Mouse (Mus musculus) heart, postnatal 14 days (tissue): ENCODE results near the gene Sntg2. TPM values are rescaled to one million over a fixed set of nuclear protein-coding genes. Genes with fewer than 3 reads are reported as not detected.
A peak's percentile ranks its signal among the peaks of the same experiment; 100 is the strongest.

Source experiments
- DNase-seq, 2 experiments: peaks; one replicate each; pipeline ENCODE4 v3.0.0; 2021 to 2022
- intact Hi-C: fragments of 180-260 bp; cut with DNase I; formaldehyde crosslinking; loops from one replicate; pipeline ENCODE4 v1.15.1; 2025
- total RNA-seq, 2 experiments: library from RNA; stranded (reverse); gene quantifications; 2 replicates each; pipeline ENCODE4 v1.2.3; 2021

Gene Sntg2
- total RNA-seq, 2 experiments from 2014 or later: 0.93 to 1.1 TPM

- no peak for DNase-seq
- intact Hi-C loops: no loop called here
These were observed 164.6 kb downstream of the Sntg2 start for GRCm38 (mm10) chr12:30208527-30208926.

- intact Hi-C loops: no loop called here
- DNase-seq: no peak
These were observed 165.1 kb downstream of the Sntg2 start for GRCm38 (mm10) chr12:30208087-30208486.

GRCm38 (mm10) chr12:30204457-30204856 lies 168.7 kb downstream of the Sntg2 start:
- intact Hi-C loops: loop anchor here (5.0 kb wide), 1 partner anchor 163 kb away; no protein-coding TSS in a partner anchor

GRCm38 (mm10) chr12:30202763-30203162 lies 170.4 kb downstream of the Sntg2 start:
- intact Hi-C loops: loop anchor here (5.0 kb wide), 1 partner anchor 165 kb away; no protein-coding TSS in a partner anchor
- no peak for DNase-seq

More at GRCm38 (mm10) chr12:30204457-30204856, 168.7 kb downstream of the Sntg2 start:
- DNase-seq: no peak

GRCm38 (mm10) chr12:30201031-30201430 lies 172.1 kb downstream of the Sntg2 start:
- no peak for DNase-seq
- intact Hi-C loops: loop anchor here (5.0 kb wide), 1 partner anchor 166 kb away; no protein-coding TSS in a partner anchor

GRCm38 (mm10) chr12:30200621-30201020 lies 172.6 kb downstream of the Sntg2 start:
- intact Hi-C loops: loop anchor here (5.0 kb wide), 1 partner anchor 167 kb away; no protein-coding TSS in a partner anchor
- no peak for DNase-seq

- intact Hi-C loops: loop anchor here (5.0 kb wide), 4 partner anchors 67 to 378 kb away; partner anchors contain the start of gene Tpo
- peak; percentile 11 to 44 for DNase-seq
These were observed 173.4 kb downstream of the Sntg2 start for GRCm38 (mm10) chr12:30199735-30200134.

- DNase-seq: no peak
- intact Hi-C loops: loop anchor here (5.0 kb wide), 3 partner anchors 66 to 379 kb away; partner anchors contain the start of gene Tpo
These were observed 174.9 kb downstream of the Sntg2 start for GRCm38 (mm10) chr12:30198250-30198649.

- intact Hi-C loops: no loop called here
These were observed 191.5 kb downstream of the Sntg2 start for GRCm38 (mm10) chr12:30181721-30182120.

GRCm38 (mm10) chr12:30179623-30180022 lies 193.6 kb downstream of the Sntg2 start:
- intact Hi-C loops: no loop called here
- DNase-seq: no peak

More at GRCm38 (mm10) chr12:30181721-30182120, 191.5 kb downstream of the Sntg2 start:
- no peak for DNase-seq

GRCm38 (mm10) chr12:30177966-30178365 lies 195.2 kb downstream of the Sntg2 start:
- intact Hi-C loops: no loop called here
- DNase-seq: no peak

GRCm38 (mm10) chr12:30177529-30177928 lies 195.6 kb downstream of the Sntg2 start:
- no peak for DNase-seq
- intact Hi-C loops: no loop called here

- intact Hi-C loops: no loop called here
- peak in 1 of 2 experiments; percentile 38 for DNase-seq
These were observed 204.7 kb downstream of the Sntg2 start for GRCm38 (mm10) chr12:30168491-30168890.

- no peak for DNase-seq
- intact Hi-C loops: no loop called here
These were observed 208.6 kb downstream of the Sntg2 start for GRCm38 (mm10) chr12:30164538-30164937.

GRCm38 (mm10) chr12:30164005-30164404 lies 209.2 kb downstream of the Sntg2 start:
- no peak for DNase-seq
- intact Hi-C loops: no loop called here

- no peak for DNase-seq
- intact Hi-C loops: no loop called here
These were observed 211.3 kb downstream of the Sntg2 start for GRCm38 (mm10) chr12:30161731-30162406.

- intact Hi-C loops: no loop called here
- peak; percentile 29 to 53 for DNase-seq
These were observed 212.7 kb downstream of the Sntg2 start for GRCm38 (mm10) chr12:30160475-30160874.

- intact Hi-C loops: no loop called here
- no peak for DNase-seq
These were observed 213.4 kb downstream of the Sntg2 start for GRCm38 (mm10) chr12:30159788-30160187.

- intact Hi-C loops: loop anchor here (1.0 kb wide), 1 partner anchor 8 kb away; no protein-coding TSS in a partner anchor
These were observed 219.0 kb downstream of the Sntg2 start for GRCm38 (mm10) chr12:30154079-30154673.

GRCm38 (mm10) chr12:30142085-30142484 lies 231.1 kb downstream of the Sntg2 start:
- peak; percentile 25 to 57 for DNase-seq
- intact Hi-C loops: no loop called here

More at GRCm38 (mm10) chr12:30154079-30154673, 219.0 kb downstream of the Sntg2 start:
- DNase-seq: no peak

- DNase-seq: no peak
- intact Hi-C loops: loop anchor here (5.0 kb wide), 1 partner anchor 65 kb away; no protein-coding TSS in a partner anchor
These were observed 240.7 kb downstream of the Sntg2 start, which contains the start of gene Tpo for GRCm38 (mm10) chr12:30132524-30132923. Gene Tpo, minus strand, starts transcription at chr12:30132624.
